Mouse (Mus musculus): Measurements from ENCODE around the gene Rit1. TPM values are rescaled to one million over a fixed set of nuclear protein-coding genes. Genes with fewer than 3 reads are reported as not detected.

Rit1 gene
- total RNA-seq (2023) = 28.9 TPM

DNA sequence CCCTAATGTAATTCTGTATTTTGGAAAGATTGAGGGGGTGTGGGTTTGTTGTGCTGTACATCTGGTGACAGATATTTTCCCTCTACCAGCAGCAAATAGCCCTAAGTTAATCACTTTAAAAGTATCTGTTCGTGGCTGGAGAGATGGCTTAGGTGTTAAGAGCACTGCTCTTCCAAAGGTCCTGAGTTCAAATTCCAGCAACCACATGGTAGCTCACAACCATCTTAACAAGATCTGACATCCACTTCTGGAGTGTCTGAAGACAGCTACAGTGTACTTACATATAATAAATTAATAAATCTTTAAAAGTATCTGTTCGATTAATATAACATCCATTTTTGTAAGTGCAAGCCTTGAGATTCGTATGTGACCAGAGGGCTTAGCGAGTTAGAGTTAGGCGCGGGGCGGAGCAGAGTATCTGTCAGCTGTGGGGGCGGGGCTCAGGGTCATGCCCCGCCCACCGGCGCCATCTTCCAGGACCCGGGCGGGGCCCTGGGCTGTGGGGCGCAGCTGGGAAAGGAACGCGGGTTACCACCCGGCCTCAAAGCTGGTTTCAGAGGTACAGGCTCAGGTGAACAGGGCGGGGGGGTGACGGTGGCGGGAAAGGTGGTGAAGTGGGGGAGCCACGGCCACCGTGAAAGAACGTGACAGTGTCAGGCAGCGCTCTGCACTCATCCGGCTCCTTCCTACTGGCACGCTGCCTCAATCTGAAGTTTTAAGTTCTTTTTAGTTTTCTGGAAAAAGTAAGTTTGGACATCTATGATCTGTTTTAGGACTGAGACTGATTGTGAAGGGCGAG, at the start of gene Rit1:
TSS of gene Rit1 (plus strand) at position 440 of the 799 bp plus-strand sequence.

DNA sequence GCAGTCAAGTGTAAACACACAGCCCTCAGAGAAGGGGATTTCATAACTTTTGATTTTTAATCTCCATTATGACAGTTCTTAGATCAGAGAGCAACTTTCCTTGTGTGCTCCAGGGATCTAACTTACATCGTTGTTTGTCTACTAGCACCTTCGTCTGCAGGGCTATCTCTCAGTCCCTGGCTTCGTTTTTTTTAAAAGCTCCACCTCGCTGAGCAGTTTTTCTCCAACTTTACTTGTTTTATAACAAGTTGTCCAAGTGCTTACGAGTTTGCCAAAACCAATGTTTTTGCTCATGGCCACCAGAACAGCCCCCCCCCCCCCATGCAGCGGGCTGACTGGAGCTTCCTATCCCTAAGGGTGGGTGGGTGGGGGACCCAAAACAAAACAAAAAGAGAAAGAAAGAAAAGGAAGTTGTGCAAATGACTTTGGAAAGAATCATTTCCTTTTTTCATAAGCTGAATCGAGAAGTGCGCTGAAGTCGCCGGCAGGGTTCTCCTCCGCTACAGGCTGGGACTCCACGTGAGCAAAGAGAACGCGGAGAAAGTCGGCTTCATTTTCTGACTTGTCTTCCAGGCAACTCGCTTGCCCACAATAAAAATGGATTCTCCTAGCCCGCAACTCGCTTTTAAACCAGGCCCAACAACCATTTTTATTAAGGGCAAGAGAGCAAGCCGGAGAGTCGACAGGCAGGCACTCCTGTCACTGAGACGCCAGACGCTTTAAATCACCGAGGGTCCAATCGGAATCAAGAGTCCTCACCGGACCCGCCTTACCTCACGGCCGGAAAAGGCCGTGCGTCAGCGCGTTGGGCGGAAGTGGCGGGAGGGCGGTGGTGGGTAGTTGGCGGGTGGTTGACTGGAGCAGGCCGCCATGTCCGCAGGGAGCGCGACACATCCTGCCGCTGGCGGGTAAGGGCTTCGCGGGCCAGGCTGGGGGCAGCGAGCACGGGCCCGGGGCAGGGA, 31.4 kb upstream of the Rit1 start, which contains the start of gene Khdc4:
TSS of gene Khdc4 (plus strand) at position 824 of the 962 bp plus-strand sequence.

DNA sequence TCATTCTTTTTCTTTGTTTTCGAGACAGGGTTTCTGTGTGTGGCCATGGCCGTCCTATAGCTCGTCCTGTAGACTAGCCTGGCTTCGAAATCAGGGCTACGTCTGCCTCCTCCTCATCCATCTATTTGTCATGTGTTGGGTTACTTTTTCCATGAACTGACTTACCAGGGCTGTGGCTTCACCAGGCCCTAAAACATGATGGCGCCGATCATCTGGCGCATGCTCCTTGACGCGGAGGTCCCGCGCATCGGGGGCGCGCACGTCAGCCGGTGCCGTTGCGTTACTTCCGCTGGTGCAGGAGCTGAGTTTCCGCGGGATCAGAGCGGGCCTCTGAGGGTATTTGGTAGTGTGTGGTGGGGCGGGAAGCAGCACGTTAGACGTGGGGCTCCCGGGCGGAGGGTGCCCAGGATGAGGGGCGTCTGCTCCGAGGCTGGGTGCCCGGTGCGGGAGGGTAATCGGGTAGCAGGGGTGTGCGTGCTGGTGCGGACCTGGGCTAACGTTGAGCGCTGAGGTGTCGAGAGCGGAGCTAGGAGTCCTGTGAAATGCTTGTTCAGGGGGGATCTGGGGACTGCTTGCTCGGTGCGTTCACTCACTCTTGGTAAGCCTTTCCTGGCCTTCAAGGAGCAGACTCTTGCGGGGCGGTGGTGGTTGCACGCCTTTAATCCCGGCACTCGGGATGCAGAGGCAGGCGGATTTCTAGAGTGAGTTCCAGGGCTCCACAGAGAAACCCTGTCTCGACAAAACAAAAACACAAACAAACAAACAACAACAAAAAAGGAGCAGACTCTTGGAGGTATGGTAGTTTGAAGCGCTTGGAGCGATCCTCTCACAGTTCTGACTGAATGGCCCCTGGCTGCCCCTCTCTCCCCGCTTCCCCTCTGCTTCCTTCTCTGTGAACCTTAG, 58.6 kb downstream of the Rit1 start, which contains the start of gene Syt11:
TSS of gene Syt11 (minus strand) at position 226 of the 903 bp plus-strand sequence.

Other genes with a start within 250 kb of the Rit1 start
- 7.0 TPM for gene Lmna, start 206.9 kb upstream of the Rit1 start, total RNA-seq (2023)
- 3.4 TPM for gene Mex3a, start 184.4 kb upstream of the Rit1 start, total RNA-seq (2023)
- gene Rab25, start 168.5 kb upstream of the Rit1 start, total RNA-seq (2023) = 1.1 TPM
- gene Lamtor2, start 163.8 kb upstream of the Rit1 start, total RNA-seq (2023) = 68.6 TPM
- 47.2 TPM for gene Ubqln4, start 163.1 kb upstream of the Rit1 start, total RNA-seq (2023)
- 59.0 TPM for gene Ssr2, start 141.0 kb upstream of the Rit1 start, total RNA-seq (2023)
- gene Arhgef2, start 110.9 kb upstream of the Rit1 start, total RNA-seq (2023) = 198 TPM
- not detected for gene Rxfp4, start 63.7 kb upstream of the Rit1 start, total RNA-seq (2023)
- gene Khdc4, start 31.0 kb upstream of the Rit1 start, total RNA-seq (2023) = 99.9 TPM
- gene Syt11, start 58.3 kb downstream of the Rit1 start, total RNA-seq (2023) = 13.0 TPM
- 73.6 TPM for gene Gon4l, start 118.4 kb downstream of the Rit1 start, total RNA-seq (2023)
- 14.6 TPM for gene Msto1, start 197.2 kb downstream of the Rit1 start, total RNA-seq (2023)
- 65.3 TPM for gene Ash1l, start 233.8 kb downstream of the Rit1 start, total RNA-seq (2023)
- gene Dap3, start 234.3 kb downstream of the Rit1 start, total RNA-seq (2023) = 79.8 TPM